Mouse (Mus musculus) myocyte (in vitro differentiated cells): Measurements from ENCODE around the gene Nacad.

Source experiments
- CEBPB ChIP-seq: IDR thresholded peaks from 2 replicates; pipeline ENCODE4 v1.6.1; 2011; ENCODE audit warnings: mild to moderate bottlenecking, moderate library complexity; ENCODE audit not compliant: poor library complexity, insufficient read depth, severe bottlenecking
- E2F4 ChIP-seq: IDR thresholded peaks from one replicate; pipeline ENCODE4 v1.6.1; 2011; ENCODE audit warnings: mild to moderate bottlenecking, control low read depth, moderate library complexity; ENCODE audit not compliant: insufficient read depth
- MAX ChIP-seq: IDR thresholded peaks from one replicate; pipeline ENCODE4 v1.6.1; 2011; ENCODE audit warnings: low read depth, mild to moderate bottlenecking, control low read depth
- MYOD1 ChIP-seq, 3 experiments: IDR thresholded peaks; one replicate each; pipeline ENCODE4 v1.6.1; 2011; ENCODE audit warnings: control low read depth in 2 of 3, low read depth in 2 of 3, mild to moderate bottlenecking in 2 of 3, moderate library complexity in 1 of 3; ENCODE audit not compliant: insufficient read length in 2 of 3, control insufficient read depth in 1 of 3
- MYOG ChIP-seq, 3 experiments: IDR thresholded peaks; one replicate each; pipeline ENCODE4 v1.6.1; 2011; ENCODE audit warnings: control low read depth in 2 of 3, low read depth in 2 of 3, mild to moderate bottlenecking in 2 of 3; ENCODE audit not compliant: insufficient read length in 2 of 3, control insufficient read depth in 1 of 3, insufficient read depth in 1 of 3
- POLR2A ChIP-seq: IDR thresholded peaks from one replicate; pipeline ENCODE4 v1.6.1; 2011; ENCODE audit warnings: low read depth, mild to moderate bottlenecking, control low read depth, moderate library complexity; ENCODE audit not compliant: insufficient read length
- POLR2AphosphoS2 ChIP-seq: IDR thresholded peaks from one replicate; pipeline ENCODE4 v1.6.1; 2011; ENCODE audit warnings: low read depth, control low read depth; ENCODE audit not compliant: insufficient read length
- REST ChIP-seq: IDR thresholded peaks from one replicate; pipeline ENCODE4 v1.6.1; 2011; ENCODE audit warnings: mild to moderate bottlenecking, control low read depth, moderate library complexity; ENCODE audit not compliant: insufficient read depth, insufficient read length
- SRF ChIP-seq: IDR thresholded peaks from one replicate; pipeline ENCODE4 v1.6.1; 2011; ENCODE audit warnings: low read depth; ENCODE audit not compliant: control insufficient read depth, insufficient read length
- TCF12 ChIP-seq: IDR thresholded peaks from one replicate; pipeline ENCODE4 v1.6.1; 2011; ENCODE audit warnings: mild to moderate bottlenecking, control low read depth; ENCODE audit not compliant: poor library complexity, insufficient read depth, severe bottlenecking
- TCF3 ChIP-seq: IDR thresholded peaks from one replicate; pipeline ENCODE4 v1.6.1; 2011; ENCODE audit warnings: low read depth, control low read depth; ENCODE audit not compliant: insufficient read length
- USF1 ChIP-seq: IDR thresholded peaks from one replicate; pipeline ENCODE4 v1.6.1; 2011; ENCODE audit warnings: low read depth, mild to moderate bottlenecking, control low read depth, moderate library complexity

GRCm38 (mm10) chr11:6589838-6590237 lies 16.0 kb downstream of the Nacad start:
- TF ChIP-seq POLR2AphosphoS2 (no peak), POLR2A (no peak), USF1 (no peak), MAX (no peak), MYOG (IDR thresholded peaks at IDR 0.05; ENCODE audit: control insufficient read depth in 1 of 3, insufficient read depth in 1 of 3, insufficient read length in 2 of 3, low read depth in 2 of 3) (no peak), E2F4 (no peak), TCF3 (no peak), TCF12 (no peak), REST (no peak), CEBPB (no peak), MYOD1 (IDR thresholded peaks at IDR 0.05; ENCODE audit: control insufficient read depth in 1 of 3, insufficient read length in 2 of 3, low read depth in 2 of 3) (no peak), SRF (no peak)
